Mouse (Mus musculus): ENCODE data around the gene Myo16. TPM values are rescaled to one million over a fixed set of nuclear protein-coding genes. Genes with fewer than 3 reads are reported as not detected.

The Myo16 gene
- polyA plus RNA-seq, 1 experiment from 2014 or later: 0.17 TPM

GRCm38 (mm10) chr8:10546519-10546918 lies 392.8 kb downstream of the Myo16 start:
- Histone ChIP-seq H3K4me2 (ENCODE audit: low read depth, severe bottlenecking) (no peak overlapping the region), H3K4me3 (ENCODE audit: low read depth, low read length) (no peak overlapping the region), H3K9me3 (ENCODE audit: control insufficient read depth, low read length) (no peaks in the 10 kb centered on the region), H3K4me1 (ENCODE audit: control insufficient read depth, insufficient read depth, low read length) (no peaks in the 10 kb centered on the region), H3K9ac (ENCODE audit: low read length) (no peak overlapping the region), H3K36me3 (ENCODE audit: control insufficient read depth, insufficient read depth, low read length) (no peaks in the 10 kb centered on the region), H3K27ac (replicated peaks; ENCODE audit: low read depth, low read length) (no peak overlapping the region), H3K27me3 (ENCODE audit: control insufficient read depth, insufficient read depth, low read length) (no peaks in the 10 kb centered on the region)
- no peak for DNase-seq (ENCODE audit: low spot score)
- no peak for ATAC-seq (ENCODE audit: insufficient number of reproducible peaks, low FRiP score, low TSS enrichment, low read depth)
- 89% methylated on average over 8 of the region's 8 CpGs for WGBS

DNA sequence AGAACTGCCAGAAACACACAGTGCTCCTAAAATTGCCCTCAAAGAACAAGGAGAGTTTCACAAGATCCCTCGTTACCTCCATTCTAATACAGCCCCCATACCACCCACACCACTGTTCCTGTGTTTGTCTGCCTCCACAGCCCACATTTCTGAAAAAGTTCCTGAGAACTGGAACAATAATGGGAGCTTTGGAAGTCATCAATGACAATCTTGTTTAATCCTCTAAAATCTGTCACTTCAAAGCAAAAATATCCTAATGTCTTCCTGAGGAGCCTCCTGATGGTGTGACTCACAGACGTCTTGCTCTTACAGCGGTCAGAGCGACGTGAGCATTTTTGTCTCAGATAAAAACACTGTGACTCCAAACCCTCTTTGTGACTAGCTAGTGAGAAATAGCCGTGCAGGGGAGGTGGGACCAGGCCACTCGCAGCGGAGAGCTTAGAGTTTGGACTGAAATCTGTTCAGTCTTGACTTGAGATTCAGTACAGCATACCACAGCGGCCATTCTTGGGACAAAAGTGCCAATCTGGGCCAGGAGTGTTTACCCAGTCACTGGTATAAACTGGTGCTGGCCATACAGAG lies 394.4 kb downstream of the Myo16 start:
- Histone ChIP-seq H3K4me2 (ENCODE audit: low read depth, severe bottlenecking) (no peak overlapping the region), H3K36me3 (ENCODE audit: control insufficient read depth, insufficient read depth, low read length) (no peaks in the 10 kb centered on the region), H3K9me3 (ENCODE audit: control insufficient read depth, low read length) (no peaks in the 10 kb centered on the region), H3K4me1 (ENCODE audit: control insufficient read depth, insufficient read depth, low read length) (no peaks in the 10 kb centered on the region), H3K4me3 (ENCODE audit: low read depth, low read length) (no peak overlapping the region), H3K27ac (replicated peaks; ENCODE audit: low read depth, low read length) (no peak overlapping the region), H3K9ac (ENCODE audit: low read length) (no peak overlapping the region), H3K27me3 (ENCODE audit: control insufficient read depth, insufficient read depth, low read length) (no peaks in the 10 kb centered on the region)
- DNase-seq (ENCODE audit: low spot score) (no peak), ATAC-seq (ENCODE audit: insufficient number of reproducible peaks, low FRiP score, low TSS enrichment, low read depth) (no peak)
- 80% methylated on average over 9 of the region's 9 CpGs for WGBS

DNA sequence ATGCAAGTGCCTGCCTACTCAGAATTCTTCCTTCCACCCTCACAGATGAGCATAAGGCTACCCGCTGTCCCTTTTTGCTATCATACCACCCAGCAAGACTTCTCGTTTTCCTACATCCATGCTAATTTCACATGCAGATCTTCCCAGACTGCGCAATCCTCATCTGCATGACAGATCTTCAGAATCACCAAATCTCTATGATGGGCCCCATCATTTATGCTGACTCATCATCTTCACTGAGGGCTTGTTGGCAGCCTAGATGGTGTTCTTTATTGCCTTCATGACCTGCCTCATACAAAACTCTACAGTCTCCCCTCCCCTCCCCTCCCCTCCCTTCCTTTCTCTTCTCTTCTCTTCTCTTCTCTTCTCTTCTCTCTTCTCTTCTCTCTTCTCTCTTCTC lies 395.7 kb downstream of the Myo16 start:
- Histone ChIP-seq H3K27ac (replicated peaks; ENCODE audit: low read depth, low read length) (no peak overlapping the region), H3K9me3 (ENCODE audit: control insufficient read depth, low read length) (no peaks in the 10 kb centered on the region), H3K4me3 (ENCODE audit: low read depth, low read length) (no peak overlapping the region), H3K27me3 (ENCODE audit: control insufficient read depth, insufficient read depth, low read length) (no peaks in the 10 kb centered on the region), H3K36me3 (ENCODE audit: control insufficient read depth, insufficient read depth, low read length) (no peaks in the 10 kb centered on the region), H3K4me2 (ENCODE audit: low read depth, severe bottlenecking) (no peak overlapping the region), H3K4me1 (ENCODE audit: control insufficient read depth, insufficient read depth, low read length) (no peaks in the 10 kb centered on the region), H3K9ac (ENCODE audit: low read length) (no peak overlapping the region)
- ATAC-seq (ENCODE audit: insufficient number of reproducible peaks, low FRiP score, low TSS enrichment, low read depth) (no peak), DNase-seq (ENCODE audit: low spot score) (no peak)
- WGBS: 98% methylated on average over 3 of the region's 3 CpGs

DNA sequence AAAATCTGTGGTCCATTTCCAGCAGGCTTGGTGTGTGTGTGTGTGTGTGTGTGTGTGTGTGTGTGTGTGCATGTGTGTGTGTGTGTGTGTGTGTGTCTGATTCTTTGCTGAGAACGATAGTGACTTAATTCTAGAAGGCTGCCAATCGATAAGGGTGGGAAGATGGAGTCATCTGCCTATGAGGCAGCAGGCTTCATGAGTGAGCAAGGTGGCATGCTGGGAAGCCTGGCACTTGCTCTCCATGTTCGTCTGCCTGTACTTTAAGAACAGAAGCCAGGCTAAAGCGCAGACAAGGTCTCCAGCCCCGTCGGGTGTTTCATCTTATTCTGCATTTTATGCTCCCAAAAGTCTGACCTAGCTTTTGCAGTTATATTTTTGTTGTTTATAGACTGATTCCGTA lies 404.2 kb downstream of the Myo16 start:
- Histone ChIP-seq H3K36me3 (ENCODE audit: control insufficient read depth, insufficient read depth, low read length) (no peaks in the 10 kb centered on the region), H3K27me3 (ENCODE audit: control insufficient read depth, insufficient read depth, low read length) (no peaks in the 10 kb centered on the region)
- WGBS: 76% methylated on average over 7 of the region's 7 CpGs

GRCm38 (mm10) chr8:10559479-10559878 lies 405.8 kb downstream of the Myo16 start:
- DNase-seq (ENCODE audit: low spot score): no peak
- ATAC-seq (ENCODE audit: insufficient number of reproducible peaks, low FRiP score, low TSS enrichment, low read depth): no peak
- Histone ChIP-seq H3K4me3 (ENCODE audit: low read depth, low read length) (no peak overlapping the region), H3K4me1 (ENCODE audit: control insufficient read depth, insufficient read depth, low read length) (no peaks in the 10 kb centered on the region), H3K36me3 (ENCODE audit: control insufficient read depth, insufficient read depth, low read length) (no peaks in the 10 kb centered on the region), H3K4me2 (ENCODE audit: low read depth, severe bottlenecking) (no peak overlapping the region), H3K27ac (replicated peaks; ENCODE audit: low read depth, low read length) (no peak overlapping the region), H3K27me3 (ENCODE audit: control insufficient read depth, insufficient read depth, low read length) (no peaks in the 10 kb centered on the region), H3K9me3 (ENCODE audit: control insufficient read depth, low read length) (no peaks in the 10 kb centered on the region), H3K9ac (ENCODE audit: low read length) (no peak overlapping the region)
- 88% methylated on average over 6 of the region's 6 CpGs for WGBS

More for the DNA sequence above, 404.2 kb downstream of the Myo16 start:
- Histone ChIP-seq H3K9me3 (ENCODE audit: control insufficient read depth, low read length) (no peaks in the 10 kb centered on the region), H3K4me2 (ENCODE audit: low read depth, severe bottlenecking) (no peak overlapping the region), H3K4me1 (ENCODE audit: control insufficient read depth, insufficient read depth, low read length) (no peaks in the 10 kb centered on the region), H3K9ac (ENCODE audit: low read length) (no peak overlapping the region), H3K4me3 (ENCODE audit: low read depth, low read length) (no peak overlapping the region), H3K27ac (replicated peaks; ENCODE audit: low read depth, low read length) (no peak overlapping the region)
- DNase-seq (ENCODE audit: low spot score): no peak
- no peak for ATAC-seq (ENCODE audit: insufficient number of reproducible peaks, low FRiP score, low TSS enrichment, low read depth)

DNA sequence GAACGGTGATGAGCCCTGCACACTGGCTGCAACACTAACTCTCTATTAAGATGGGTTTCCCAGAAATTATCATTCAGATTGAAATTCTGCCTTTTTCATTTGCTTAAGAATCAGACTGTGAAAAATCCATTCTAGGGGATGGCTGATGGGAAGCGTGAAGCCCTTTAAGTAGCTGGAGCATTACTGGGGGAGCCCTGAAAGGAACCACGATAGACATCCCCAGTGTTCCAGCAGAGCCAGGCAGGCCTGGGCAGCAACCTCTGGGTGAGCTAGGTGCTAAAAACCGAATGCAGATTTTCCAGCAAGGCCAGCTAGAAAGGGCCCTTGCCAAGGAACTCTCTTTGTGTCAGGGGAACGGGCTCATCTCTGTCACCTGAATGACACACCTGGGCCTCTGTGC lies 407.9 kb downstream of the Myo16 start:
- no peaks in the 10 kb centered on the region for H3K4me1 ChIP-seq (ENCODE audit: control insufficient read depth, insufficient read depth, low read length)
- 73% methylated on average over 5 of the region's 5 CpGs for WGBS

DNA sequence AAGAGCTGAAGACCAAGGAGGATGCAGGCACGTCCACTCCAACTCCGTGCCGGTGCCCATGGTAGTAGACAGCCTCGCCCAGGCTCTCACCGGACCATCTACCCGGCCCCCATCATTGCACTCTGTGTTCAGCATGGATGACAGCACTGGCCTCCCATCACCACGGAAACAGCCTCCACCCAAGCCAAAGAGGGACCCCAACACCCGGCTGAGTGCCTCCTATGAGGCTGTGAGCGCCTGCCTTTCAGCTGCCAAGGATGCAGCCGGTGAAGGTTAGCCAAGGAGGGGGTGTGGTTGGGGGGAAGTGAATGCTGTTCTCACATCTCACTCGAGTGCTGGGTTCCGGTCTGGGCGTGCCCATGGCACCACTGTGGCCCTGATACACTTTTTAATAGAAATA lies 408.3 kb downstream of the Myo16 start:
- no peak overlapping the region for H3K9ac ChIP-seq (ENCODE audit: low read length)
- H3K9me3 ChIP-seq (ENCODE audit: control insufficient read depth, low read length): no peaks in the 10 kb centered on the region
- ATAC-seq (ENCODE audit: insufficient number of reproducible peaks, low FRiP score, low TSS enrichment, low read depth) (no peak), DNase-seq (ENCODE audit: low spot score) (no peak)
- no peak overlapping the region for H3K4me3 ChIP-seq (ENCODE audit: low read depth, low read length)
- H3K36me3 ChIP-seq (ENCODE audit: control insufficient read depth, insufficient read depth, low read length): no peaks in the 10 kb centered on the region
- H3K4me2 ChIP-seq (ENCODE audit: low read depth, severe bottlenecking): no peak overlapping the region
- 86% methylated on average over 13 of the region's 13 CpGs for WGBS
- no peaks in the 10 kb centered on the region for H3K27me3 ChIP-seq (ENCODE audit: control insufficient read depth, insufficient read depth, low read length)
- no peak overlapping the region for H3K27ac ChIP-seq (replicated peaks; ENCODE audit: low read depth, low read length)
- H3K4me1 ChIP-seq (ENCODE audit: control insufficient read depth, insufficient read depth, low read length): no peaks in the 10 kb centered on the region

More for the DNA sequence above, 407.9 kb downstream of the Myo16 start:
- H3K4me2 ChIP-seq (ENCODE audit: low read depth, severe bottlenecking): no peak overlapping the region
- no peak for DNase-seq (ENCODE audit: low spot score)
- ATAC-seq (ENCODE audit: insufficient number of reproducible peaks, low FRiP score, low TSS enrichment, low read depth): no peak
- no peaks in the 10 kb centered on the region for H3K9me3 ChIP-seq (ENCODE audit: control insufficient read depth, low read length)
- H3K4me3 ChIP-seq (ENCODE audit: low read depth, low read length): no peak overlapping the region
- H3K27me3 ChIP-seq (ENCODE audit: control insufficient read depth, insufficient read depth, low read length): no peaks in the 10 kb centered on the region
- H3K9ac ChIP-seq (ENCODE audit: low read length): no peak overlapping the region
- H3K27ac ChIP-seq (replicated peaks; ENCODE audit: low read depth, low read length): no peak overlapping the region
- H3K36me3 ChIP-seq (ENCODE audit: control insufficient read depth, insufficient read depth, low read length): no peaks in the 10 kb centered on the region

- no peak for DNase-seq (ENCODE audit: low spot score)
- Histone ChIP-seq H3K4me1 (ENCODE audit: control insufficient read depth, insufficient read depth, low read length) (no peaks in the 10 kb centered on the region), H3K27me3 (ENCODE audit: control insufficient read depth, insufficient read depth, low read length) (no peaks in the 10 kb centered on the region), H3K9me3 (ENCODE audit: control insufficient read depth, low read length) (no peaks in the 10 kb centered on the region), H3K27ac (replicated peaks; ENCODE audit: low read depth, low read length) (no peak overlapping the region), H3K9ac (ENCODE audit: low read length) (no peak overlapping the region), H3K4me2 (ENCODE audit: low read depth, severe bottlenecking) (no peak overlapping the region), H3K36me3 (ENCODE audit: control insufficient read depth, insufficient read depth, low read length) (no peaks in the 10 kb centered on the region), H3K4me3 (ENCODE audit: low read depth, low read length) (no peak overlapping the region)
- no peak for ATAC-seq (ENCODE audit: insufficient number of reproducible peaks, low FRiP score, low TSS enrichment, low read depth)
- whole genome bisulfite sequencing: 85% methylated on average over 9 of the region's 9 CpGs
These were observed 408.9 kb downstream of the Myo16 start for GRCm38 (mm10) chr8:10562636-10563035.

All from limb, embryonic 11.5 days (tissue).